In genomic region chr11:19332274-19332673, GRCm38 (mm10) we compare ENCODE assay signal across 23 mouse cellular contexts.
"Had no signal": no experiment of that assay in that cellular context is flagged by ENCODE, and none has a peak within 500 bp of the region (broad histone marks: within the 10 kb centered on the region; RNA-seq: fewer than 3 reads in every experiment).

No protein-coding gene starts in this region.

- DNase-seq: kidney, adult 2 months; kidney, postnatal 25 days; layer of hippocampus, adult 9-11 months; liver; lung, adult 18-20 months; midbrain, embryonic 14.5 days; retina, postnatal 1 day; right cerebral cortex, postnatal 25 days; spleen, adult 18-20 months; thymus, adult 2 months; thymus, postnatal 14 days; thymus, postnatal 4 days had no signal

- H3K36me3 ChIP-seq: limb, embryonic 10.5 days; limb, embryonic 13.5 days; liver, embryonic 12.5 days; liver, embryonic 15.5 days; midbrain, embryonic 10.5 days; neural tube, embryonic 13.5 days had no signal

- ATAC-seq: intestine, postnatal 0 days; liver, embryonic 12.5 days had no signal

- H3K4me2 ChIP-seq: limb, embryonic 13.5 days; liver, embryonic 12.5 days; liver, embryonic 15.5 days; neural tube, embryonic 13.5 days had no signal

- H3K27me3 ChIP-seq: limb, embryonic 13.5 days; liver, embryonic 12.5 days; liver, embryonic 15.5 days; megakaryocyte, embryonic 14.5 days; neural tube, embryonic 13.5 days had no signal

- H3K27ac ChIP-seq: kidney, postnatal 0 days; layer of hippocampus, adult 2 months; limb, embryonic 10.5 days; limb, embryonic 13.5 days; liver, embryonic 12.5 days; liver, embryonic 15.5 days; macrophage; midbrain, embryonic 10.5 days; neural tube, embryonic 13.5 days had no signal

- H3K4me1 ChIP-seq: limb, embryonic 10.5 days; limb, embryonic 13.5 days; liver, embryonic 12.5 days; liver, embryonic 15.5 days; megakaryocyte, embryonic 14.5 days; neural tube, embryonic 13.5 days had no signal

- H3K9me3 ChIP-seq: limb, embryonic 10.5 days; limb, embryonic 13.5 days; liver, embryonic 12.5 days; liver, embryonic 15.5 days; midbrain, embryonic 10.5 days had no signal

- H3K9ac ChIP-seq: limb, embryonic 13.5 days; liver, embryonic 12.5 days; liver, embryonic 15.5 days; neural tube, embryonic 13.5 days had no signal

- H3K4me3 ChIP-seq: layer of hippocampus, adult 2 months; limb, embryonic 10.5 days; limb, embryonic 13.5 days; liver, embryonic 12.5 days; liver, embryonic 15.5 days; megakaryocyte, embryonic 14.5 days; midbrain, embryonic 10.5 days; neural tube, embryonic 13.5 days had no signal
